Mouse (Mus musculus) embryonic facial prominence, embryonic 13.5 days (tissue): Measurements from ENCODE around the gene Gm49358. TPM values are rescaled to one million over a fixed set of nuclear protein-coding genes. Genes with fewer than 3 reads are reported as not detected.

Experiments
- ATAC-seq: fragments of 200-750 bp; cut with Nextera tagmentation; 2 replicates; pipeline ENCODE4 v1.8.0; 2017; ENCODE audit warnings: low read depth; ENCODE audit not compliant: insufficient number of reproducible peaks, insufficient read depth, low FRiP score, low TSS enrichment
- H3K27ac ChIP-seq: fragments of 300-500 bp; sonication (generic); 2 replicates; pipeline ENCODE4 v1.5.1; 2015; ENCODE audit warnings: moderate library complexity, mild to moderate bottlenecking, inconsistent platforms
- H3K27me3 ChIP-seq: fragments of 300-500 bp; sonication (generic); 2 replicates; pipeline ENCODE4 v1.6.1; 2015; ENCODE audit warnings: mild to moderate bottlenecking, inconsistent platforms
- H3K36me3 ChIP-seq: fragments of 300-500 bp; sonication (generic); 2 replicates; pipeline ENCODE4 v1.6.1; 2015; ENCODE audit warnings: mild to moderate bottlenecking, inconsistent platforms
- H3K4me1 ChIP-seq: fragments of 300-500 bp; sonication (generic); 2 replicates; pipeline ENCODE4 v1.6.1; 2015; ENCODE audit warnings: inconsistent platforms
- H3K4me2 ChIP-seq: fragments of 300-500 bp; sonication (generic); 2 replicates; pipeline ENCODE4 v1.6.1; 2015; ENCODE audit warnings: moderate library complexity, mild to moderate bottlenecking, inconsistent platforms
- H3K4me3 ChIP-seq: fragments of 300-500 bp; sonication (generic); 2 replicates; pipeline ENCODE4 v1.5.1; 2015; ENCODE audit warnings: mild to moderate bottlenecking, inconsistent platforms
- H3K9ac ChIP-seq: fragments of 300-500 bp; sonication (generic); 2 replicates; pipeline ENCODE4 v1.6.1; 2015; ENCODE audit warnings: mild to moderate bottlenecking, inconsistent platforms
- H3K9me3 ChIP-seq: fragments of 300-500 bp; sonication (generic); 2 replicates; pipeline ENCODE4 v1.6.1; 2016; ENCODE audit warnings: inconsistent platforms
- WGBS: fragments of 180-500 bp; shearing (Covaris S2); methylation state at CpG from one replicate; pipeline ENCODE4 v1.1.7; 2015; ENCODE audit warnings: mixed read lengths; 5-methylcytosine and 5-hydroxymethylcytosine counted together
- polyA plus RNA-seq: library from polyadenylated mRNA; unstranded; fragments of >200 nt; fragmentation: Nextera tagmentation; extraction: Ambion mirVana; gene quantifications from 2 replicates; pipeline ENCODE4 v1.2.1, GENCODE M21; 2015

The Gm49358 gene
- polyA plus RNA-seq, 1 experiment from 2014 or later, result not detected

DNA sequence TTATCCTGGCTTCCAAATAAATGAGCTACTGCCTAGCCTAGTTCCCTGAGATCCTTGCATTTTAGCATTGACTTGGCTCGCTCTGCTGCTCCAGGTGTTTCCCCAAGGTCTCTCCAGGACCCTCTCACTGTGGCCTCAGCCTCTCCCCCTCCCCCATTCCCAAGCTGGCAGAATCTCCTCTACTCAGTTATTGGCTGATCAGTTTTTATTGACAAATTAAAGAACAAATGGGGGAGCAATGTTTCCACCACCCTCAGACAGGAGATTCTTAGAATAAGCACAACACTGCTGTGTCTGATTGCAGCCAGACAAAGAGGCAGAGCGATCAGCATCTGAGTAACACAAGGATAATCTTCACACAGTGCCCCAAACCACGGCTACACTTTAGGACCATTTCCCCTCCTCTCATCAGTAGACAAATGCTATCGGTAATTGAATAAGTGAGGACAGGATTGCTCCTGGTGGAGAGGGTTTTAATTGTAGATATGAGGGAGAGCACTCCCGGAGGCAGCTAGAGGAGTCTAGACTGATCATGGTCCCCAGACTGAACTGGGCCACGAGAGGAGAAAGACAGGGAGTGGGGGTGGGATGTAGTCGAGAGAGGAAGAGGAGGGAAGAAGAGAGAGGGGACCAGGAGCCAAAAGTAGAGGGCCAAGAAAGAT lies 1.9 kb upstream of the Gm49358 start:
- ATAC-seq, result no peak
- 40% methylated on average over 7 of the region's 7 CpGs for WGBS

DNA sequence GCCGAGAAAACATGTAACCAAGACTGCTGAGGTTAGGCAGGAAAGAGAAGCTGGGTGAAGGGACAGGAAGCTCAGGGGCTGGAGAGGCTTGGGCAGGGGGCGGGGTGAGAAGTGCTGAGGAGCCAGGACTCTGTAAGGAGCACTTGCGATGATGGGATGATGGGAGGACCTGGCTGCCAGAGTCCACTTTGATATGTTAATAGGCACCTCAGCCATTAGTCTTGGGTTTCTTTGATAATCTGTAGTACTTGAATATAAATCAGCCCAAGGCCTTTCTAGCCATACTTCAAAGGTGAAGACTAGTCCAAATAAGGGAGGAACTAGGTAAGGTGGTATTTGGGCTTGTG lies 1.4 kb upstream of the Gm49358 start:
- Histone ChIP-seq H3K4me2 (no peak overlapping the region), H3K27me3 (no peaks in the 10 kb centered on the region), H3K4me1 (0 out of 2 replicates have a peak, but pooled peaks cover 5% of the 10 kb centered on the region), H3K27ac (no peak overlapping the region), H3K9me3 (no peaks in the 10 kb centered on the region), H3K4me3 (no peak overlapping the region), H3K36me3 (no peaks in the 10 kb centered on the region), H3K9ac (no peak overlapping the region)
- ATAC-seq, result no peak
- 56% methylated on average over 3 of the region's 3 CpGs for WGBS

More for the DNA sequence above, 1.9 kb upstream of the Gm49358 start:
- Histone ChIP-seq H3K4me1 (0 out of 2 replicates have a peak, but pooled peaks cover 5% of the 10 kb centered on the region), H3K4me3 (no peak overlapping the region), H3K27me3 (no peaks in the 10 kb centered on the region), H3K4me2 (no peak overlapping the region), H3K27ac (no peak overlapping the region), H3K9ac (no peak overlapping the region), H3K36me3 (no peaks in the 10 kb centered on the region), H3K9me3 (no peaks in the 10 kb centered on the region)

DNA sequence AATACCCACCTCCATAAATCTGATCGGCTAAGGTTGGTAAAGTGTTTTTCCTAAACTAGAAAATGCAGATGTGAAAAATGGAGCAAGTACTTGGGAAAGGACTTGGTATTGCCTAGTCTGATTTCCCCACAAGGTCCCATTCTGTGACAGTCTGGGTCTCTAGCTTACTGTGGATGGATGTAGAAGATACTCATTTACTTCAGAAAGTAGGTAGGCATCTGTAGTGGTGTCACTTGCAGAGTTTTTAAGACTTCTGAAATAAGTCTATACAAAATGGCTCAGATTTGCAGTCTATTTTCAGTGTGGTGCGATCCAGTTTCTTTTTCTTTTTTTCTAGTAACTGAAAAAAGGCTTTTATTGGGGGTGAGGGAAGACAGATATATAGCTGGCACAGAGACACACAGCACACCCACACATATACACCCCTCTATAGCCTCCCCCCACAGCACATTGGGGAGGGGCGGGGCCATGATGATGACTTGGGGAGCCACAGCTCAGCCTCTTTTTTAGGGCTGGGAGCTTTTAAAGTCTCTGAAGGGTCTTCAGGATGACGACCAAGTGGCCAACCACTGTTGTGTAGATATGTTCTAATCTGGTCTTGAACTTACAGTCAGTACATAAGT lies 1.7 kb downstream of the Gm49358 start:
- 89% methylated on average over 4 of the region's 4 CpGs for WGBS
- ATAC-seq, result no peak
- H3K36me3 ChIP-seq, result no peaks in the 10 kb centered on the region
- H3K9me3 ChIP-seq, result no peaks in the 10 kb centered on the region
- H3K27me3 ChIP-seq, result no peaks in the 10 kb centered on the region
- H3K9ac ChIP-seq, result no peak overlapping the region
- no peak overlapping the region for H3K4me3 ChIP-seq
- H3K4me1 ChIP-seq, result peaks cover 8% of the 10 kb centered on the region; the same call in 1 of the 2 replicates
- no peak overlapping the region for H3K27ac ChIP-seq
- no peak overlapping the region for H3K4me2 ChIP-seq

DNA sequence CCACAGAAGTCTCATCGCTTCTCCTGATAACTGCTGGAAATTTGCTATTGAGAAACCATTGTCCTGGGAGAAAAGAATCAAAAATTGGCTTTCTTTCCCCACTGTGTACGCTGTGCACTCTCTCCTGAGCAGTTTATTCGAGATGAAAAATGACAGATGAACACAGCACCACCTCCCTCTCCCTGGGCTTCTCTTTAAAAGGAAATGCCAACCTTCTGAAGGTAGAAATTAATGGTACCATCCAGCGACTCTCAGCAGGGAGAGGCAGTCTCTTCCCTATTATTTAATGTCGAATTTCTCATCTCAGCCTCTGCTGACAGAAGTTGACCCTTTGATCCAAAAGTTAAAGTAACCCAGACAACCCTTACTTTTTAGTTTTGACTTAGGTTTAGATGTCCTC lies 5.4 kb downstream of the Gm49358 start:
- no peak overlapping the region for H3K9ac ChIP-seq
- H3K27ac ChIP-seq, result no peak overlapping the region
- H3K4me3 ChIP-seq, result no peak overlapping the region
- 66% methylated on average over 5 of the region's 5 CpGs for WGBS
- H3K4me2 ChIP-seq, result no peak overlapping the region
- H3K4me1 ChIP-seq, result peaks cover 3% of the 10 kb centered on the region; the same call in 1 of the 2 replicates
- no peaks in the 10 kb centered on the region for H3K9me3 ChIP-seq
- H3K27me3 ChIP-seq, result no peaks in the 10 kb centered on the region
- no peaks in the 10 kb centered on the region for H3K36me3 ChIP-seq
- no peak for ATAC-seq

DNA sequence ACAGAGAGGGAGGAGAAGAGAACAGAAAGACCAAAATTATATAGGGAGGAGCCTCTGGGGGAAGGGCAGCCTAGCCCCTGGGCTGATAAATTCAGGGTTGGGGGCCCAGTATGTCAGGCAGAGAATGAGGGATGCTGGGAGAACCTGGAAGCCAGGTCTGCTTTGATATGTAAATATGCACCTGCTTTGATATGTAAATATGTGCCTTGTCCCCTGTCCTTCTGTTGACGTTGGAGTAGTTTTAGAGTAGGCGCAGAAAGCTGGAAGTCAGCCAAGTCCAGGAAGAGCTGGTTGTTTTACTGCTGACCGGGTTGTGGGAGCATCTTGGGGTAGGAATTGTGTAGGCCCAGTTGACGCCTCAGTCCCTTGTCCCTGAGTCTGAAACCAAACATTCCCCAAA lies 6.0 kb downstream of the Gm49358 start:
- Histone ChIP-seq H3K4me1 (peaks cover 3% of the 10 kb centered on the region; the same call in 1 of the 2 replicates), H3K9me3 (no peaks in the 10 kb centered on the region), H3K9ac (no peak overlapping the region), H3K4me2 (no peak overlapping the region), H3K27me3 (no peaks in the 10 kb centered on the region), H3K4me3 (no peak overlapping the region), H3K27ac (no peak overlapping the region), H3K36me3 (no peaks in the 10 kb centered on the region)
- WGBS, result 48% methylated on average over 4 of the region's 4 CpGs
- ATAC-seq, result no peak

DNA sequence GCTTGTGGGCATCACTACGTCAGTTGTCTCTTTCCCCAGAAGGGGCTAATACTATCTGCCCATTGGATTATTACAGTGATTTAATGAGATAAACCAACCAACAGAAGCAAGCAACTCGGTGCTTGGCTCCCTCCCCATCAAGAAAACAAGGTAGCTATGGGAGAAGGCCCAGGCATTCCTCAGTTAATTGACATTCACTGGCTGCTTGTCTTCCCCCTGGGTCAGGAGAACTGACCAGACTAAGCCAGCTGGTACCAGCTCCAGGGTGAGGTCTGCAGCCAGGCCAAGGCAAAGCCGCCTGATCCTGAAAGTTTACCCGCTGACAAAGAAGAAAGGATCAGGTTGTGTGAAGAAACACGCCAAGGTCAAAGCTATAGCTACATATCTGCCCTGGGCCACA lies 7.9 kb downstream of the Gm49358 start:
- 83% methylated on average over 5 of the region's 5 CpGs for WGBS
- Histone ChIP-seq H3K27me3 (no peaks in the 10 kb centered on the region), H3K36me3 (no peaks in the 10 kb centered on the region), H3K4me2 (no peak overlapping the region), H3K9ac (no peak overlapping the region), H3K4me1 (peaks cover 3% of the 10 kb centered on the region; the same call in 1 of the 2 replicates), H3K4me3 (no peak overlapping the region), H3K27ac (no peak overlapping the region), H3K9me3 (no peaks in the 10 kb centered on the region)
- ATAC-seq, result no peak

DNA sequence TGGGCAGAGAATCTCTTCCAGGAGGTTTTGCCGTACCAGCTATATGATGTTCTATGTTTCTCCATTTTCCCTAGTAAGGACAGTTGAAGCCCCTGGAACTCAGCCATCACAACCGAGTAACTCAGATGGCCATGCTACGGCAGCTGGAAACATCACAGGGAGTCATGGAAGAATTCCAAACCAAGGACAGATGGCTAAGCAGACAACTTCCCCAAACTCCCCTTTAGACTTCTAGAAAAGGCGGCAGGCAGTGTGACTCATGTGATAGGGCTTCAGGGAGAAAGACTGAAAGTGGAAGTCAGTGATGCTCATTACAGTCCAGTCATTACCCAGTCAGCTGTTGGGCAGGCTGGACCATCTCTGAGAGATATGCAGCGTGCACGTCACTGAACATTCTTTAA lies 8.5 kb downstream of the Gm49358 start:
- H3K4me2 ChIP-seq, result no peak overlapping the region
- no peak overlapping the region for H3K9ac ChIP-seq
- peaks cover 3% of the 10 kb centered on the region; the same call in 1 of the 2 replicates for H3K4me1 ChIP-seq
- H3K27ac ChIP-seq, result no peak overlapping the region
- no peaks in the 10 kb centered on the region for H3K27me3 ChIP-seq
- no peaks in the 10 kb centered on the region for H3K9me3 ChIP-seq
- no peak overlapping the region for H3K4me3 ChIP-seq
- ATAC-seq, result no peak
- no peaks in the 10 kb centered on the region for H3K36me3 ChIP-seq
- WGBS, result 73% methylated on average over 6 of the region's 6 CpGs

DNA sequence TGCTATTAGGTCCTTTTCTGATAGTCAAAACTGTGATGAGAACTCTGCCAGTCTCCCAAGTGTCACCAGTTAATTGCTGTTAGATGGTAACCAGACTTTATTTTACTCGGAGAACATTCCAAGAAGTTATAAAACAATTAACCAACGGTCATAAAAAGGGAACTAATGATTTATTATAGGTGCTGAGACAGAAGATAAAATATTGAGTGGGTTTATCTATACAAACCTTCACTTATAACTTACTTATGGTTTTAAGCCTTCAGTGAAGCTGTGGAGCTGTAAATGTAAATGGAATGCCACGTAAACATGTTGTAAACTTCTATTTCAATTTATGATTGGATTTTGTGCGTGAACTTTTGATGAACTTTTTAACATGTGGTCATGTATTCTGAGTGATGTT lies 9.6 kb downstream of the Gm49358 start:
- no peak overlapping the region for H3K27ac ChIP-seq
- no peak overlapping the region for H3K9ac ChIP-seq
- H3K4me2 ChIP-seq, result no peak overlapping the region
- no peak for ATAC-seq
- H3K27me3 ChIP-seq, result no peaks in the 10 kb centered on the region
- no peaks in the 10 kb centered on the region for H3K9me3 ChIP-seq
- H3K36me3 ChIP-seq, result no peaks in the 10 kb centered on the region
- peaks cover 8% of the 10 kb centered on the region; the same call in 1 of the 2 replicates for H3K4me1 ChIP-seq
- 72% methylated on average over 4 of the region's 4 CpGs for WGBS
- no peak overlapping the region for H3K4me3 ChIP-seq

DNA sequence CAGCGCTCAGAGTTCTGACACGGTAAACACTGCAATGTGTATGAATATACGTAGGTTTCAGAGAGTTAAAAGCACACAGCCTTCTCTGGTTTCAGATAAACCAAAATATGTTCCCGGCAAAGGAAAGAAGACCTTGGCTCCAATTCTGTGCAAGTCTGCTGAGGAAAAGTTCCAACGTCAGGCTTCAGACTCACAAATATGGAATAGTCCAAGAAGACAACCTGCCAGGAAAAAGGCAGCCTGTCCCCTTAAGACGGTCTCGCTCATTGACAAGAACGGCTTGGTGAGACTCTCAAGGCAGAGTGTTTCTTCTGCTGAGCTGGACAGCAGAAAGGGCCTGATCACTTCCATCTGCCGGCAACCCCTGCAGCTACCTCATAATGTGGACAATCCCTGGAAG lies 12.5 kb downstream of the Gm49358 start:
- peaks cover 9% of the 10 kb centered on the region; the same call in 1 of the 2 replicates for H3K27me3 ChIP-seq
- 51% methylated on average over 9 of the region's 9 CpGs for WGBS

DNA sequence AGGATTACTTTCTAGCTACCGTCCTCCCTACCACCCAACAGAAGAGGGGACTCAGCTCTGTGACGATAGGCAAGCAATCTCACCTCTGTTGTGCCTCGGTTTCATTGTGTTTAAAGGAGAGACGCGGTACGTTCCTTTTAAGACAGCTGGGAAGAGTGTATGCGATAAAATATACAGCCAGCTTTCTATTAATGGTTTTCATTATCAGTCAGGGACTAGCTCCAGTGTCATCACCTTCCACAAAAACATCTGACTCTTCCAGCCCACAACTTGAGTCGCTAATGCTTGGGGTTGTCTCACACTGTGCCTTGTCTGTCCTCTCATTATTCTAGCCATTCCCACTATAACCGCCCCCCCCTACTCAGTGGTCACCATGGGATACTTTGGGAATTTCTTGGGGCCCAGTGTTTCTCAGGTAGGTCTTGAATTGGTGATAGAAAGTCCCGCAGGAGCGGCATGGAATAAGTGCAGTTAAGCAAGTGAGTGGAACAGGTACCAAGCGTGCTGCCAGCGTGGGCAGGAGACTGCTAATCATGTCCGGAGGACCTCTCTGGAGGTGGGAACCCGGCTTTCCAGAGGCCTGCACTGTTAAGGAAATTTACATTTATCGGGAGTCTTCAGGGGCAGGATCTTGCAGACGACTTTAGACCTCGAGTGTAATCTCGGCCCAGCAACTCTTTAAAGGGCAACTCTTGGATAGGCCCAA lies 14.0 kb downstream of the Gm49358 start:
- H3K4me1 ChIP-seq, result peaks cover 18% of the 10 kb centered on the region; the same call in 1 of the 2 replicates
- peak overlapping the region; percentile 69 for H3K4me3 ChIP-seq
- no peak for ATAC-seq
- no peak overlapping the region for H3K27ac ChIP-seq
- no peaks in the 10 kb centered on the region for H3K9me3 ChIP-seq
- H3K27me3 ChIP-seq, result peaks cover 9% of the 10 kb centered on the region; the same call in 1 of the 2 replicates
- no peaks in the 10 kb centered on the region for H3K36me3 ChIP-seq
- WGBS, result 43% methylated on average over 19 of the region's 19 CpGs
- peak overlapping the region; percentile 82 for H3K9ac ChIP-seq
- peak overlapping the region; percentile 97 for H3K4me2 ChIP-seq

More for the DNA sequence above, 12.5 kb downstream of the Gm49358 start:
- no peak overlapping the region for H3K4me2 ChIP-seq
- ATAC-seq, result no peak
- no peak overlapping the region for H3K4me3 ChIP-seq
- no peaks in the 10 kb centered on the region for H3K9me3 ChIP-seq
- no peak overlapping the region for H3K9ac ChIP-seq
- no peak overlapping the region for H3K27ac ChIP-seq
- peaks cover 14% of the 10 kb centered on the region; the same call in 1 of the 2 replicates for H3K4me1 ChIP-seq
- no peaks in the 10 kb centered on the region for H3K36me3 ChIP-seq

DNA sequence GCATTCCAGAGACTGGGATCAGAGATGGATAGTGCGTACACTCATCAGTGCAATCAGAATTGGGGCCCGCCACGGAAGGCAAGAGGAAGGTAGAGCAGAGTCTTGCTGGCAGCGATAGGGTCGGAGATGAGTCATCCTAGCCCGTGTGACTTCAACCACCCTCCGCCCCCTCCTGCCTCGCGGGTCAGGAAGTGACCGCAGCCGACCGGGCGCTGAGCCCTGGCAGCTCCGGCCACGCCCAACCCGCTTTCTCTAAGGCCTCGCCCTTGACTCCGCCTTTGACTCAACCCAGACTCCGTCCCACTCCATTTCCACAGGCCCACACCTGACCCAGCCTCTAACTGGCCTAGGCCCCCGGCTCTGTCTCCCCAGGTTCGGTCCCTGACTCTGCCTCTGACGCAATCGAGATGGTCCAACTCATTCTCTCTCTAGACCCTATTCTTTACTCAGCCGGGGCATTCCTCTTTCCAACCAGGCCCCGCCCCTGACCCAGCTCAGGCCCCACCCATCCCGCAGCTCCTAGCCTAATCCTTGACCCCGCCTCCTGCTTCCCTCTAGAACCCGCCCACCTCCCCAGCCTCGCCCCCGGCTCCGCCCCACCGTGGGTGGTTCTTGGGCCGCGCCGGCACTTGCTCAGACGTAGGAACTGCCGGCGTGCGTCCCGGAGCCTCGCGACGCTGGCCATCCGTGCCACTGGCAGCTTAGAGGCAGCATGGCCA lies 14.8 kb downstream of the Gm49358 start, which contains the start of gene Nt5dc3:
Nt5dc3 (plus strand) TSS at position 608 of the 719 bp plus-strand sequence.
- Histone ChIP-seq H3K27me3 (peaks cover 9% of the 10 kb centered on the region; the same call in 1 of the 2 replicates), H3K36me3 (no peaks in the 10 kb centered on the region), H3K27ac (peak within 1 kb of the TSS; percentile 39; the same call in 1 of the 2 replicates), H3K4me2 (peak within 1 kb of the TSS; percentile 97), H3K9ac (peak within 1 kb of the TSS; percentile 82), H3K9me3 (no peaks in the 10 kb centered on the region), H3K4me1 (peaks cover 18% of the 10 kb centered on the region; the same call in 1 of the 2 replicates), H3K4me3 (peak within 1 kb of the TSS; percentile 69)
- peak; percentile 92 for ATAC-seq
- 1% methylated on average over 44 of the region's 44 CpGs for whole genome bisulfite sequencing
